Comparison of ENCODE assay signal across 9 mouse cellular contexts in the genomic region with DNA sequence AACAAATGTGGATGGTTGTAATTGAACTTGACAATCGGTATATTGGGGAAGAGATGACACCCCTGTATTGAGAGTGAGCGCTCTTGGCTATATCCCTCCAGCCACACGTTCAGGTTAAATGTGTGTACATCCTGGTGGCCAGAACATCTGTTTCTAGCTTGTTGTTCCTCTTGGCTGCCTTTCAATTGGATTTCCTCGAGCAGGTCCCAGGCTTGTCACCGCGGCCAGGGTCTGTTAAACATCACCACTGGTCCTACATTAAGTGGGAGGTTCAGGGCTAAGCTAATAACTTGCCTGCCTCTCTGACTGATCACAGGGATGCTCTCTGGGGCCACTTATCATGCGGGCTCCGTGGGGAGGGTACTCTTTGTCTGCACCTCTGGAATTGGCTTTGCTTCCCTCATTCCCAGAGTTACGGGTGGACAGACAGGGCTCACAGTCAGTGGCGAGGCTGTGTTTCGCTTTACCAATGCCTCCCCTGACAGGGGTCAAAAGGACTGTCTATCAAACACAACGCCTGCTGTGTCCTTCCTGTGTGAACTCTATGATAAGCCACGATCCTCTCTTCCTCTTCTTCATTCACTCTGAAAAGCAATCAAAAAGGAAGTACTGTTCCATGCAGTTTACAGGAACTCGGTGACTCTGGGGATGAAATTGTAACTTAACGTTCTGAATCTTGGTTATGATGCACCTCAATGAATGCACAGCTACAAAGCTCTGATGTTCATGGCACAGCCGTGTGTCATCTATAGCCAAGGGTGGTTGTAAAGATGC. TPM values are rescaled to one million over a fixed set of nuclear protein-coding genes. Genes with fewer than 3 reads are reported as not detected.
DNase-seq lines count a peak whose midpoint lies in the region; ATAC-seq and TF ChIP-seq lines count a peak whose summit lies in the region.
"Had no signal": no experiment of that assay in that cellular context is flagged by ENCODE, and none has a peak within 500 bp of the region (broad histone marks: within the 10 kb centered on the region; RNA-seq: fewer than 3 reads in every experiment).

No protein-coding gene starts in this region.

- H3K9me3 ChIP-seq in hindbrain, postnatal 0 days (ENCODE audit: low read length) = no peaks in the 10 kb centered on the region

- peak; percentile 22 for DNase-seq in CD4-positive, CD25-positive, alpha-beta regulatory T cell, adult 2 months (ENCODE audit: low read depth, low spot score)
- peak; percentile 45 to 67 for DNase-seq in kidney, postnatal 4 days
- DNase-seq in kidney, adult 18-20 months = no peak
- DNase-seq in hindbrain, postnatal 0 days (ENCODE audit: low spot score) = no peak
- DNase-seq in left cerebral cortex, postnatal 25 days (ENCODE audit: low spot score in 2 of 2) = no peak

- no peak overlapping the region for H3K4me3 ChIP-seq in hindbrain, postnatal 0 days (ENCODE audit: low read length)

- no peak for TF ChIP-seq CTCF in hindbrain, postnatal 0 days (IDR thresholded peaks at IDR 0.05; ENCODE audit: low read depth)

- intact Hi-C loops in left cerebral cortex, postnatal 25 days (cut with DNase I) = no loop called here

- H3K4me2 ChIP-seq in hindbrain, postnatal 0 days (ENCODE audit: low read depth, low read length) = peak overlapping the region; percentile 30; the same call in 1 of the 2 replicates

- no peaks in the 10 kb centered on the region for H3K36me3 ChIP-seq in hindbrain, postnatal 0 days (ENCODE audit: insufficient read depth, low read length)

- H3K27me3 ChIP-seq in hindbrain, postnatal 0 days (ENCODE audit: insufficient read depth, low read length) = no peaks in the 10 kb centered on the region

- H3K4me1 ChIP-seq in hindbrain, postnatal 0 days (ENCODE audit: insufficient read depth, low read length) = no peaks in the 10 kb centered on the region

- H3K27ac ChIP-seq in hindbrain, postnatal 0 days = no peak overlapping the region

- ATAC-seq in CD4-positive, CD25-positive, alpha-beta regulatory T cell, adult 4 months = no peak
- ATAC-seq in hindbrain, postnatal 0 days = no peak
- ATAC-seq in monocyte, adult 5-6 weeks (replicated peaks; ENCODE audit: insufficient number of reproducible peaks, low FRiP score, low TSS enrichment, poor library complexity, severe bottlenecking) = peak; percentile 70
- no peak for ATAC-seq in megakaryocyte-erythroid progenitor cell, adult 5-6 weeks (replicated peaks; ENCODE audit: low FRiP score, low TSS enrichment, poor library complexity, severe bottlenecking)
- ATAC-seq: midbrain, embryonic 16.5 days had no signal

- WGBS in hindbrain, postnatal 0 days = 27% methylated on average over 16 of the region's 16 CpGs

- H3K9ac ChIP-seq in hindbrain, postnatal 0 days (replicated peaks; ENCODE audit: low read length) = no peak overlapping the region

RNA-seq across cellular contexts. Expression of a gene that starts 46.6 kb away (rescaled TPM):
- 10 to 100 TPM; 18.5 to 32.8 TPM for polyA plus RNA-seq in CD4-positive, CD25-positive, alpha-beta regulatory T cell, adult 4 months (2017; shearing (Covaris generic))
- 22.3 and 25.7 TPM in 2 replicates for total RNA-seq in hindbrain, postnatal 0 days (2014; rRNA removed)
- polyA plus RNA-seq in hindbrain, postnatal 0 days (2015; fragmentation: Nextera tagmentation; extraction: Ambion mirVana) = 17.2 and 19.5 TPM in 2 replicates
- total RNA-seq in monocyte, adult 5-6 weeks (2017) = 36.6 to 52.3 TPM (median 38.8 TPM) in 3 replicates
- total RNA-seq in megakaryocyte-erythroid progenitor cell, adult 5-6 weeks (2014; fragmentation: Nextera tagmentation) = 18.6 and 20.3 TPM in 2 replicates
- 25.2 and 29.7 TPM in 2 replicates for total RNA-seq in megakaryocyte-erythroid progenitor cell, adult 5-6 weeks (2017)
- total RNA-seq in left cerebral cortex, postnatal 25 days (2021) = 10 to 100 TPM; 35.0 to 35.7 TPM

Comparison
In these comparisons a context has a peak if more than half of its experiments do, and no peak if none do; other contexts are left out.
1. DNase-seq: peak in CD4-positive, CD25-positive, alpha-beta regulatory T cell, adult 2 months (single experiment) and kidney, postnatal 4 days (2 of 2); none in kidney, adult 18-20 months (single experiment), hindbrain, postnatal 0 days (single experiment) and left cerebral cortex, postnatal 25 days (0 of 2).